Mouse (Mus musculus) neural tube, embryonic 13.5 days (tissue): ENCODE measurements at regions not wholly inside any gene's neighbourhood (a gene's known extent, or its start where the extent isn't known, plus 50 kb on each side); places are given as distances from the start of the nearest gene placed in this dataset.

Experiments used
- ATAC-seq: fragments of 200-750 bp; cut with Nextera tagmentation; 2 replicates; pipeline ENCODE4 v1.8.0; 2017; ENCODE audit warnings: low read depth, mild to moderate bottlenecking, moderate TSS enrichment, moderate library complexity
- H3K27ac ChIP-seq: fragments of 300-500 bp; sonication (generic); replicated peaks from 2 replicates; pipeline ENCODE4 v1.5.1; 2015; ENCODE audit warnings: moderate library complexity, mild to moderate bottlenecking, inconsistent platforms
- H3K27me3 ChIP-seq: fragments of 300-500 bp; sonication (generic); 2 replicates; pipeline ENCODE4 v1.6.1; 2015; ENCODE audit warnings: mild to moderate bottlenecking, inconsistent platforms
- H3K36me3 ChIP-seq: fragments of 300-500 bp; sonication (generic); 2 replicates; pipeline ENCODE4 v1.6.1; 2015; ENCODE audit warnings: mild to moderate bottlenecking, inconsistent platforms
- H3K4me1 ChIP-seq: fragments of 300-500 bp; sonication (generic); replicated peaks from 2 replicates; pipeline ENCODE4 v1.6.1; 2015; ENCODE audit warnings: inconsistent platforms
- H3K4me2 ChIP-seq: fragments of 300-500 bp; sonication (generic); 2 replicates; pipeline ENCODE4 v1.6.1; 2015; ENCODE audit warnings: inconsistent platforms, mild to moderate bottlenecking, moderate library complexity
- H3K4me3 ChIP-seq: fragments of 300-500 bp; sonication (generic); 2 replicates; pipeline ENCODE4 v1.5.1; 2015; ENCODE audit warnings: mild to moderate bottlenecking, inconsistent platforms
- H3K9ac ChIP-seq: fragments of 300-500 bp; sonication (generic); 2 replicates; pipeline ENCODE4 v1.6.1; 2015; ENCODE audit warnings: moderate library complexity, mild to moderate bottlenecking, inconsistent platforms
- H3K9me3 ChIP-seq: fragments of 300-500 bp; sonication (generic); 2 replicates; pipeline ENCODE4 v1.6.1; 2016; ENCODE audit warnings: inconsistent platforms
- WGBS: fragments of 180-500 bp; shearing (Covaris S2); methylation state at CpG from one replicate; pipeline ENCODE4 v1.1.7; 2015; 5-methylcytosine and 5-hydroxymethylcytosine counted together

GRCm38 (mm10) chr12:13129677-13130082, 119.3 kb downstream of the Ddx1 start:
- no peak overlapping the region for H3K4me2 ChIP-seq
- no peak overlapping the region for H3K9ac ChIP-seq
- no peak overlapping the region for H3K27ac ChIP-seq
- peak; percentile 67 for ATAC-seq
- 0 out of 2 replicates have a peak, but pooled peaks cover 10% of the 10 kb centered on the region for H3K27me3 ChIP-seq
- H3K4me1 ChIP-seq = no peaks in the 10 kb centered on the region; the same call in 1 of the 2 replicates
- no peaks in the 10 kb centered on the region for H3K36me3 ChIP-seq
- no peak overlapping the region for H3K4me3 ChIP-seq
- no peaks in the 10 kb centered on the region for H3K9me3 ChIP-seq
- 47% methylated on average over 8 of the region's 8 CpGs for WGBS

DNA sequence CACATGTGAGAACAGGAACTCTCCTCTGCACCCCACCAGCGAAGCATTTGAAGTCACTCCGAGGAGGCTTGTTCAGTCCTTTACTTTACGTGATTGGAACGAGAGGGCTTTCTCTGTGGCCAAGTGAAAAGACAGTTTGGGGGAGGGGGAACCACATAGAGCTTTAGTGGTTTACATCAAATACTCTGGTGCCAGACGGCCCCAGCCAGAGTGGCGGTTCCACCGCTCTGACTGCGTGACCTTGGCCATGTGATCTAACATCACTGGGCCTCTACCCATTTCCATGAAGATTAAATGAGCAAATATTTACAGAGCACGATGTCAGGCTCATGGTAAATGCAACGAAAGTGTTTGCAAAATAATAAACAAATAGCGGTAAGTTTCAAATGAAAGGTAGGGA, 121.6 kb downstream of the Ddx1 start:
- Histone ChIP-seq H3K27ac (no peak overlapping the region), H3K9me3 (no peaks in the 10 kb centered on the region), H3K36me3 (no peaks in the 10 kb centered on the region), H3K9ac (no peak overlapping the region), H3K27me3 (0 out of 2 replicates have a peak, but pooled peaks cover 6% of the 10 kb centered on the region), H3K4me3 (no peak overlapping the region), H3K4me2 (no peak overlapping the region), H3K4me1 (no peaks in the 10 kb centered on the region; the same call in 1 of the 2 replicates)
- WGBS = 80% methylated on average over 11 of the region's 11 CpGs
- ATAC-seq = no peak

DNA sequence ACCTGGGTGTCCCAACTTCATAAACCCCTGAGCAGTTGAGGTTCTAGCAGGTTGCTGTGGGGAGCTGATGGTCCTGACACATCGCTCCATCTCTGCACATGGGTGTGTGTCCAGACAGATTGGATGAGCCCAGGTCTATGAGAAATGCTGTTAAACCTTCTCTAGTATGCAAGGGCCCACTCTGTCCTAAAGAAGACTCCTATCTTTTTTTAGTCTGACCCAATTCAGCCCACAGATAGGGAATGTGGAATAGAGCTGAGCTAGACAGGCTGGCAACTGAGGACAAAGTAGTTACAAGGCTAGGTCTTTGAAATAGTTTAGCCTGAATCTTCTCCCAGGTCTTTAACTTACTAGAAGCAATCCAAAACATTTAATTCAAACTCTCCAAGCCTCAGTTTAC, 124.0 kb downstream of the Ddx1 start:
- Histone ChIP-seq H3K27ac (no peak overlapping the region), H3K9ac (no peak overlapping the region), H3K4me1 (no peaks in the 10 kb centered on the region; the same call in 1 of the 2 replicates), H3K4me2 (no peak overlapping the region), H3K9me3 (no peaks in the 10 kb centered on the region), H3K4me3 (no peak overlapping the region), H3K36me3 (no peaks in the 10 kb centered on the region), H3K27me3 (0 out of 2 replicates have a peak, but pooled peaks cover 6% of the 10 kb centered on the region)
- no peak for ATAC-seq
- WGBS = 94% methylated on average over 1 of the region's 1 CpGs

DNA sequence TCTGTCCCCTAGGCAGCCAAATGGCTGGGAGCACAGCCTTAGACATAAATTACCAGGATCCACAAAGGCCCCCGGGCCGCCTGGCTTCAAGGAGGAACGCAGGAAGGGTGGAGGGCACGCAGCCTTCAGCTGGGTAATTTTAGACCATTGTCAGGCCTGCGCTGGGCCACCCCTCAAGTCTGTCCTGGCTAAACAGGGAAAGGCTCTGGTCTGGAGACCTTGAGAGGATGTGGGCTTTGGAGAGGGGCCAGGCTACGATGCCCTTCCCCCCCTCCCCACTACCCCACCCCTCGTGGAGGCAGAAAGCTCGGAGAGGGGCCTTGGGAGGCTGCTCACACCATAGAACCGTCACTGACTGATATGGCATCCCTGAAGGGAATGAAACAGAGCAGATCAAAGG, 126.7 kb downstream of the Ddx1 start:
- Histone ChIP-seq H3K27me3 (0 out of 2 replicates have a peak, but pooled peaks cover 6% of the 10 kb centered on the region), H3K9ac (no peak overlapping the region), H3K36me3 (no peaks in the 10 kb centered on the region), H3K4me1 (no peaks in the 10 kb centered on the region; the same call in 1 of the 2 replicates), H3K4me3 (no peak overlapping the region), H3K9me3 (no peaks in the 10 kb centered on the region), H3K4me2 (no peak overlapping the region), H3K27ac (no peak overlapping the region)
- ATAC-seq = 0 out of 2 replicates have a peak, but pooled peaks have one; percentile 15
- 13% methylated on average over 9 of the region's 9 CpGs for WGBS

GRCm38 (mm10) chr12:13120581-13120980, 128.4 kb downstream of the Ddx1 start:
- H3K36me3 ChIP-seq = no peaks in the 10 kb centered on the region
- 0 out of 2 replicates have a peak, but pooled peaks cover 4% of the 10 kb centered on the region for H3K27me3 ChIP-seq
- H3K27ac ChIP-seq = no peak overlapping the region
- no peak overlapping the region for H3K9ac ChIP-seq
- no peak overlapping the region for H3K4me3 ChIP-seq
- H3K4me2 ChIP-seq = no peak overlapping the region
- no peaks in the 10 kb centered on the region for H3K9me3 ChIP-seq
- ATAC-seq = no peak
- WGBS = 60% methylated on average over 7 of the region's 7 CpGs
- no peaks in the 10 kb centered on the region; the same call in 1 of the 2 replicates for H3K4me1 ChIP-seq

GRCm38 (mm10) chr12:13119653-13120052, 129.4 kb downstream of the Ddx1 start:
- H3K4me1 ChIP-seq = no peaks in the 10 kb centered on the region; the same call in 1 of the 2 replicates
- no peak for ATAC-seq
- H3K9ac ChIP-seq = no peak overlapping the region
- H3K27me3 ChIP-seq = 0 out of 2 replicates have a peak, but pooled peaks cover 4% of the 10 kb centered on the region
- H3K27ac ChIP-seq = no peak overlapping the region
- no peak overlapping the region for H3K4me3 ChIP-seq
- 86% methylated on average over 3 of the region's 3 CpGs for WGBS
- H3K4me2 ChIP-seq = no peak overlapping the region
- no peaks in the 10 kb centered on the region for H3K36me3 ChIP-seq
- no peaks in the 10 kb centered on the region for H3K9me3 ChIP-seq

- Histone ChIP-seq H3K27ac (no peak overlapping the region), H3K4me2 (no peak overlapping the region), H3K9me3 (no peaks in the 10 kb centered on the region), H3K4me3 (no peak overlapping the region), H3K36me3 (no peaks in the 10 kb centered on the region), H3K27me3 (no peaks in the 10 kb centered on the region), H3K4me1 (no peaks in the 10 kb centered on the region; the same call in 1 of the 2 replicates), H3K9ac (no peak overlapping the region)
- WGBS = 81% methylated on average over 9 of the region's 9 CpGs
- ATAC-seq = no peak
Observed at GRCm38 (mm10) chr12:13118026-13118425, 131.0 kb downstream of the Ddx1 start.

DNA sequence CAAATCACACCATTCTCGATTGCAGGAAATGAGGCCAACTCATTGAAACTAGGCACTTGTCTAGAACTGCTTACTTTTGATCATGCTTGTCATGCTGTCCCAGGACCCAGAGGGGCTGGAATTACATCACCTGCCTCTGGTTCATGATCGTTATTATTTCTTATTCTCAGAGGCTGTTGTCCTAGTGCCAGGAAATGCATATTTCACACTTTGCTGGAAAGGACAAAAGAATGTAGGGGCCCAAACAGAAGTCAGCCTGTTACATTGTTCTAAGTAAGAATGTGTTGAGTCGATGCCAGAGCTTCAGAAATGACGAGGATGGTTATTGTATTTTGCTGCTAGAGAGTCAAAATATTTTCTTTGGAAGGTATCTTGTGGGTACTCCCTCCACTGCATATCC, 134.7 kb downstream of the Ddx1 start:
- no peaks in the 10 kb centered on the region for H3K9me3 ChIP-seq
- H3K4me2 ChIP-seq = no peak overlapping the region
- no peaks in the 10 kb centered on the region for H3K36me3 ChIP-seq
- no peak overlapping the region for H3K4me3 ChIP-seq
- H3K27ac ChIP-seq = no peak overlapping the region
- WGBS = 73% methylated on average over 4 of the region's 4 CpGs
- no peak overlapping the region for H3K9ac ChIP-seq
- H3K4me1 ChIP-seq = no peaks in the 10 kb centered on the region
- no peak for ATAC-seq
- no peaks in the 10 kb centered on the region for H3K27me3 ChIP-seq

GRCm38 (mm10) chr12:13106931-13107330, 142.1 kb downstream of the Ddx1 start:
- Histone ChIP-seq H3K4me2 (no peak overlapping the region), H3K4me1 (0 out of 2 replicates have a peak, but pooled peaks cover 3% of the 10 kb centered on the region), H3K36me3 (no peaks in the 10 kb centered on the region), H3K9me3 (no peaks in the 10 kb centered on the region), H3K27me3 (no peaks in the 10 kb centered on the region), H3K4me3 (no peak overlapping the region), H3K9ac (no peak overlapping the region), H3K27ac (no peak overlapping the region)
- no peak for ATAC-seq
- 89% methylated on average over 3 of the region's 3 CpGs for WGBS

- peak; percentile 61 for ATAC-seq
- WGBS = 12% methylated on average over 12 of the region's 12 CpGs
- peak overlapping the region; percentile 42; the same call in 1 of the 2 replicates for H3K27ac ChIP-seq
- peaks cover 20% of the 10 kb centered on the region for H3K4me1 ChIP-seq
- H3K27me3 ChIP-seq = no peaks in the 10 kb centered on the region
- H3K36me3 ChIP-seq = no peaks in the 10 kb centered on the region
- no peak overlapping the region for H3K4me2 ChIP-seq
- H3K9me3 ChIP-seq = no peaks in the 10 kb centered on the region
- H3K4me3 ChIP-seq = no peak overlapping the region
- no peak overlapping the region for H3K9ac ChIP-seq
Observed at GRCm38 (mm10) chr12:13100505-13101354, 148.3 kb downstream of the Ddx1 start.

GRCm38 (mm10) chr12:13094111-13094851, 152.6 kb upstream of the Mycn start:
- no peaks in the 10 kb centered on the region for H3K4me1 ChIP-seq
- 79% methylated on average over 9 of the region's 9 CpGs for WGBS
- no peaks in the 10 kb centered on the region for H3K36me3 ChIP-seq
- no peak overlapping the region for H3K4me3 ChIP-seq
- H3K27me3 ChIP-seq = no peaks in the 10 kb centered on the region
- no peak for ATAC-seq
- no peaks in the 10 kb centered on the region for H3K9me3 ChIP-seq
- no peak overlapping the region for H3K4me2 ChIP-seq
- no peak overlapping the region for H3K9ac ChIP-seq
- no peak overlapping the region for H3K27ac ChIP-seq

GRCm38 (mm10) chr12:13085951-13086350, 144.2 kb upstream of the Mycn start:
- WGBS = 44% methylated on average over 9 of the region's 9 CpGs

More at GRCm38 (mm10) chr12:13085951-13086350, 144.2 kb upstream of the Mycn start:
- no peaks in the 10 kb centered on the region for H3K36me3 ChIP-seq
- H3K4me2 ChIP-seq = no peak overlapping the region
- H3K4me1 ChIP-seq = peaks cover 5% of the 10 kb centered on the region; the same call in 1 of the 2 replicates
- ATAC-seq = no peak
- no peak overlapping the region for H3K27ac ChIP-seq
- H3K9me3 ChIP-seq = no peaks in the 10 kb centered on the region
- H3K27me3 ChIP-seq = 0 out of 2 replicates have a peak, but pooled peaks cover 5% of the 10 kb centered on the region
- H3K9ac ChIP-seq = no peak overlapping the region
- H3K4me3 ChIP-seq = no peak overlapping the region
